Mouse (Mus musculus): Measurements from ENCODE around the gene Zfp280c. TPM values are rescaled to one million over a fixed set of nuclear protein-coding genes. Genes with fewer than 3 reads are reported as not detected.

The Zfp280c gene
- 10.1 and 14.9 TPM in 2 replicates for polyA plus RNA-seq (2015; fragmentation: Nextera tagmentation; extraction: Ambion mirVana)

GRCm38 (mm10) chrX:48594099-48594760 lies at the start of gene Zfp280c:
TSS of gene Zfp280c (minus strand) at chrX:48594504.
- DNase-seq (ENCODE audit: low spot score) = peak; percentile 79

GRCm38 (mm10) chrX:48637032-48637431 lies 42.7 kb upstream of the Zfp280c start:
- no peak for DNase-seq (ENCODE audit: low spot score)

- no peak for DNase-seq (ENCODE audit: low spot score)
Observed at GRCm38 (mm10) chrX:48624054-48624420, 29.7 kb upstream of the Zfp280c start.

GRCm38 (mm10) chrX:48623379-48624053 lies 29.2 kb upstream of the Zfp280c start, which contains the start of gene Slc25a14:
TSS of gene Slc25a14 (plus strand) at chrX:48623413.
- peak; percentile 77 for DNase-seq (ENCODE audit: low spot score)

- no peak for DNase-seq (ENCODE audit: low spot score)
Observed at GRCm38 (mm10) chrX:48623049-48623378, 28.7 kb upstream of the Zfp280c start.

- DNase-seq (ENCODE audit: low spot score) = no peak
Observed at GRCm38 (mm10) chrX:48604872-48605271, 10.6 kb upstream of the Zfp280c start.

- DNase-seq (ENCODE audit: low spot score) = no peak
Observed at GRCm38 (mm10) chrX:48596906-48597305, 2.6 kb upstream of the Zfp280c start.

GRCm38 (mm10) chrX:48596053-48596452 lies 1.7 kb upstream of the Zfp280c start:
- DNase-seq (ENCODE audit: low spot score) = no peak

GRCm38 (mm10) chrX:48593721-48594098 lies 594 bp downstream of the Zfp280c start:
- peak; percentile 2 for DNase-seq (ENCODE audit: low spot score)

GRCm38 (mm10) chrX:48583332-48583731 lies 11.0 kb downstream of the Zfp280c start:
- DNase-seq (ENCODE audit: low spot score) = no peak

- DNase-seq (ENCODE audit: low spot score) = peak; percentile 70
Observed at GRCm38 (mm10) chrX:48532175-48532574, 62.1 kb downstream of the Zfp280c start.

- no peak for DNase-seq (ENCODE audit: low spot score)
Observed at GRCm38 (mm10) chrX:48526435-48526834, 67.9 kb downstream of the Zfp280c start.

- DNase-seq (ENCODE audit: low spot score) = no peak
Observed at GRCm38 (mm10) chrX:48525866-48526265, 68.4 kb downstream of the Zfp280c start.

GRCm38 (mm10) chrX:48525332-48525731 lies 69.0 kb downstream of the Zfp280c start:
- no peak for DNase-seq (ENCODE audit: low spot score)

GRCm38 (mm10) chrX:48523512-48523911 lies 70.8 kb downstream of the Zfp280c start:
- DNase-seq (ENCODE audit: low spot score) = no peak

- DNase-seq (ENCODE audit: low spot score) = no peak
Observed at GRCm38 (mm10) chrX:48521651-48522050, 72.7 kb downstream of the Zfp280c start.

- DNase-seq (ENCODE audit: low spot score) = peak; percentile 7
Observed at GRCm38 (mm10) chrX:48519549-48520085, 74.7 kb downstream of the Zfp280c start.

GRCm38 (mm10) chrX:48518808-48519548 lies 75.3 kb downstream of the Zfp280c start, which contains the start of gene Rab33a:
TSS of gene Rab33a (plus strand) at chrX:48519285.
- peak; percentile 56 for DNase-seq (ENCODE audit: low spot score)

- DNase-seq (ENCODE audit: low spot score) = peak; percentile 72
Observed at GRCm38 (mm10) chrX:48518211-48518807, 76.0 kb downstream of the Zfp280c start.

- DNase-seq (ENCODE audit: low spot score) = no peak
Observed at GRCm38 (mm10) chrX:48513824-48514223, 80.5 kb downstream of the Zfp280c start.

- DNase-seq (ENCODE audit: low spot score) = peak; percentile 87
Observed at GRCm38 (mm10) chrX:48513166-48513807, 81.0 kb downstream of the Zfp280c start, which contains the start of gene Aifm1. TSS of gene Aifm1 (minus strand) at chrX:48513563.
